Mouse (Mus musculus) limb, embryonic 11.5 days (tissue): ENCODE measurements at regions not wholly inside any gene's neighbourhood (a gene's known extent, or its start where the extent isn't known, plus 50 kb on each side); places are given as distances from the start of the nearest gene placed in this dataset.
"Not testable (repeated sequence)": the region's sequence is repeated elsewhere in the genome, so short reads cannot be mapped to it uniquely, and the experiment has no call there.

Experiments used
- ATAC-seq: fragments of 200-750 bp; cut with Nextera tagmentation; 2 replicates; pipeline ENCODE4 v1.8.0; 2017; ENCODE audit warnings: low read depth; ENCODE audit not compliant: insufficient number of reproducible peaks, low FRiP score, low TSS enrichment
- DNase-seq: peaks from one replicate; pipeline ENCODE4 v3.0.0-alpha.2; 2015; ENCODE audit warnings: low spot score
- H3K27ac ChIP-seq: fragments of 300-500 bp; sonication (generic); replicated peaks from 2 replicates; pipeline ENCODE4 v1.5.1; 2014; ENCODE audit warnings: low read depth, mild to moderate bottlenecking, low read length
- H3K27me3 ChIP-seq: fragments of 300-500 bp; sonication (generic); 2 replicates; pipeline ENCODE4 v1.6.1; 2014; ENCODE audit warnings: mild to moderate bottlenecking, low read length, mixed read lengths; ENCODE audit not compliant: control insufficient read depth, insufficient read depth
- H3K36me3 ChIP-seq: fragments of 300-500 bp; sonication (generic); 2 replicates; pipeline ENCODE4 v1.6.1; 2014; ENCODE audit warnings: mild to moderate bottlenecking, low read length, moderate library complexity, mixed read lengths; ENCODE audit not compliant: control insufficient read depth, insufficient read depth
- H3K4me1 ChIP-seq: fragments of 300-500 bp; sonication (generic); 2 replicates; pipeline ENCODE4 v1.6.1; 2014; ENCODE audit warnings: low read length, mixed read lengths; ENCODE audit not compliant: control insufficient read depth, insufficient read depth
- H3K4me2 ChIP-seq: fragments of 300-500 bp; sonication (generic); 2 replicates; pipeline ENCODE4 v1.6.1; 2014; ENCODE audit warnings: low read depth, mild to moderate bottlenecking, moderate library complexity; ENCODE audit not compliant: severe bottlenecking
- H3K4me3 ChIP-seq: fragments of 300-500 bp; sonication (generic); 2 replicates; pipeline ENCODE4 v1.5.1; 2014; ENCODE audit warnings: low read depth, low read length
- H3K9ac ChIP-seq: fragments of 300-500 bp; sonication (generic); 2 replicates; pipeline ENCODE4 v1.6.1; 2014; ENCODE audit warnings: mild to moderate bottlenecking, low read length
- H3K9me3 ChIP-seq: fragments of 300-500 bp; sonication (generic); 2 replicates; pipeline ENCODE4 v1.6.1; 2016; ENCODE audit warnings: low read length; ENCODE audit not compliant: control insufficient read depth
- WGBS: fragments of 180-500 bp; shearing (Covaris S2); extraction: QIAGEN DNeasy Blood & Tissue Kit; methylation state at CpG from one replicate; pipeline ENCODE4 v1.1.7; 2014; 5-methylcytosine and 5-hydroxymethylcytosine counted together

- DNase-seq (no peak), ATAC-seq (no peak)
- Histone ChIP-seq H3K4me1 (peaks cover 3% of the 10 kb centered on the region; the same call in 1 of the 2 replicates), H3K4me2 (no peak overlapping the region), H3K27ac (no peak overlapping the region), H3K9ac (no peak overlapping the region), H3K27me3 (no peaks in the 10 kb centered on the region), H3K4me3 (no peak overlapping the region), H3K9me3 (no peaks in the 10 kb centered on the region), H3K36me3 (no peaks in the 10 kb centered on the region)
- WGBS = 84% methylated on average over 4 of the region's 4 CpGs
Measured at GRCm38 (mm10) chr10:120675369-120675768, 199.1 kb upstream of the Hmga2 start.

- WGBS = 83% methylated on average over 10 of the region's 10 CpGs
- Histone ChIP-seq H3K4me3 (no peak overlapping the region), H3K9ac (no peak overlapping the region), H3K9me3 (no peaks in the 10 kb centered on the region), H3K27ac (no peak overlapping the region), H3K4me2 (no peak overlapping the region), H3K4me1 (peaks cover 3% of the 10 kb centered on the region; the same call in 1 of the 2 replicates), H3K36me3 (no peaks in the 10 kb centered on the region), H3K27me3 (no peaks in the 10 kb centered on the region)
- no peak for DNase-seq
- no peak for ATAC-seq
Measured at GRCm38 (mm10) chr10:120674321-120675045, 198.2 kb upstream of the Hmga2 start.

- H3K4me2 ChIP-seq, H3K4me3 ChIP-seq, DNase-seq, H3K27ac ChIP-seq, H3K36me3 ChIP-seq, H3K9ac ChIP-seq, H3K4me1 ChIP-seq, H3K27me3 ChIP-seq, H3K9me3 ChIP-seq, ATAC-seq: not testable (repeated sequence)
- 97% methylated on average over 6 of the region's 7 CpGs for WGBS
Measured at GRCm38 (mm10) chr10:120667678-120668031, 191.4 kb upstream of the Hmga2 start.

GRCm38 (mm10) chr10:120666985-120667677 is 190.9 kb upstream of the Hmga2 start:
- ATAC-seq (no peak), DNase-seq (peak; percentile 79)
- Histone ChIP-seq H3K4me1 (no peaks in the 10 kb centered on the region), H3K4me2 (no peak overlapping the region), H3K9me3 (no peaks in the 10 kb centered on the region), H3K27ac (no peak overlapping the region), H3K36me3 (no peaks in the 10 kb centered on the region), H3K4me3 (no peak overlapping the region), H3K27me3 (no peaks in the 10 kb centered on the region), H3K9ac (no peak overlapping the region)
- 69% methylated on average over 12 of the region's 12 CpGs for WGBS

- DNase-seq (no peak), ATAC-seq (no peak)
- 93% methylated on average over 7 of the region's 7 CpGs for WGBS
- no peak overlapping the region for H3K4me2 ChIP-seq
- H3K36me3 ChIP-seq = no peaks in the 10 kb centered on the region
- no peaks in the 10 kb centered on the region for H3K27me3 ChIP-seq
- no peaks in the 10 kb centered on the region for H3K4me1 ChIP-seq
- no peak overlapping the region for H3K27ac ChIP-seq
- no peak overlapping the region for H3K9ac ChIP-seq
- no peaks in the 10 kb centered on the region for H3K9me3 ChIP-seq
- no peak overlapping the region for H3K4me3 ChIP-seq
Measured at GRCm38 (mm10) chr10:120666202-120666860, 190.1 kb upstream of the Hmga2 start.

- Histone ChIP-seq H3K9me3 (no peaks in the 10 kb centered on the region), H3K4me1 (peaks cover 2% of the 10 kb centered on the region; the same call in 1 of the 2 replicates), H3K4me3 (no peak overlapping the region), H3K36me3 (no peaks in the 10 kb centered on the region), H3K4me2 (no peak overlapping the region), H3K27me3 (no peaks in the 10 kb centered on the region), H3K27ac (no peak overlapping the region), H3K9ac (no peak overlapping the region)
- ATAC-seq (no peak), DNase-seq (no peak)
- 71% methylated on average over 5 of the region's 5 CpGs for WGBS
Measured at GRCm38 (mm10) chr10:120665670-120666069, 189.4 kb upstream of the Hmga2 start.

GRCm38 (mm10) chr10:120664419-120664818 is 188.2 kb upstream of the Hmga2 start:
- H3K4me2 ChIP-seq = no peak overlapping the region
- H3K4me1 ChIP-seq = peaks cover 6% of the 10 kb centered on the region; the same call in 1 of the 2 replicates
- H3K9me3 ChIP-seq = no peaks in the 10 kb centered on the region
- WGBS = 87% methylated on average over 5 of the region's 5 CpGs
- ATAC-seq (no peak), DNase-seq (no peak)
- no peak overlapping the region for H3K9ac ChIP-seq
- H3K4me3 ChIP-seq = no peak overlapping the region
- H3K27ac ChIP-seq = no peak overlapping the region
- no peaks in the 10 kb centered on the region for H3K27me3 ChIP-seq
- no peaks in the 10 kb centered on the region for H3K36me3 ChIP-seq

GRCm38 (mm10) chr10:120663396-120663795 is 187.1 kb upstream of the Hmga2 start:
- no peak for ATAC-seq
- H3K9me3 ChIP-seq = no peaks in the 10 kb centered on the region
- H3K4me1 ChIP-seq = peaks cover 6% of the 10 kb centered on the region; the same call in 1 of the 2 replicates
- no peak overlapping the region for H3K4me3 ChIP-seq
- no peaks in the 10 kb centered on the region for H3K27me3 ChIP-seq
- no peak overlapping the region for H3K4me2 ChIP-seq
- no peak for DNase-seq
- no peak overlapping the region for H3K27ac ChIP-seq
- H3K9ac ChIP-seq = no peak overlapping the region
- no peaks in the 10 kb centered on the region for H3K36me3 ChIP-seq
- 22% methylated on average over 11 of the region's 11 CpGs for WGBS
